ENCODE assay signal across 8 mouse cellular contexts in genomic region chr11:77685383-77686265, GRCm38 (mm10). TPM values are rescaled to one million over a fixed set of nuclear protein-coding genes. Genes with fewer than 3 reads are reported as not detected.
A peak's percentile ranks its signal among the peaks of the same experiment; 100 is the strongest.
DNase-seq lines count a peak whose midpoint lies in the region; ATAC-seq and TF ChIP-seq lines count a peak whose summit lies in the region.

Gene Nufip2 (plus strand): TSS chr11:77686155.

- no peaks in the 10 kb centered on the region for H3K27me3 ChIP-seq in ES-Bruce4 (ENCODE audit: control insufficient read depth, insufficient read depth, low read length, poor library complexity, severe bottlenecking)
- no peaks in the 10 kb centered on the region for H3K27me3 ChIP-seq in forebrain, embryonic 13.5 days
- H3K27me3 ChIP-seq in liver, postnatal 0 days (ENCODE audit: insufficient read depth, low read length) = no peaks in the 10 kb centered on the region
- H3K27me3 ChIP-seq in neural tube, embryonic 14.5 days (ENCODE audit: control insufficient read depth, insufficient read depth, low read length) = peaks cover 5% of the 10 kb centered on the region; the same call in 1 of the 2 replicates

- H3K4me2 ChIP-seq in forebrain, embryonic 13.5 days = peak within 1 kb of the TSS; percentile 75
- peak within 1 kb of the TSS; percentile 86 for H3K4me2 ChIP-seq in liver, postnatal 0 days (ENCODE audit: low read depth, low read length)
- peak within 1 kb of the TSS; percentile 76 for H3K4me2 ChIP-seq in neural tube, embryonic 14.5 days (ENCODE audit: low read depth, low read length)

- peak; percentile 99 for TF ChIP-seq POLR2A in ES-Bruce4 (IDR thresholded peaks at IDR 0.05; ENCODE audit: insufficient read depth, low read length)

- no peak for TF ChIP-seq CTCF in ES-Bruce4 (IDR thresholded peaks at IDR 0.05; ENCODE audit: low read depth, low read length)
- no peak for TF ChIP-seq CTCF in liver, postnatal 0 days (IDR thresholded peaks at IDR 0.05; ENCODE audit: low read depth)

- peaks cover 13% of the 10 kb centered on the region for H3K36me3 ChIP-seq in ES-Bruce4 (ENCODE audit: control insufficient read depth, insufficient read depth, low read length, poor library complexity, severe bottlenecking)
- peaks cover 4% of the 10 kb centered on the region; the same call in 1 of the 2 replicates for H3K36me3 ChIP-seq in forebrain, embryonic 13.5 days (ENCODE audit: poor library complexity, severe bottlenecking)
- H3K36me3 ChIP-seq in liver, postnatal 0 days (replicated peaks; ENCODE audit: insufficient read depth, low read length) = no peaks in the 10 kb centered on the region
- no peaks in the 10 kb centered on the region for H3K36me3 ChIP-seq in neural tube, embryonic 14.5 days (ENCODE audit: control insufficient read depth, insufficient read depth, low read length)

- peak within 1 kb of the TSS; percentile 94 for H3K27ac ChIP-seq in ES-Bruce4 (ENCODE audit: insufficient read depth, low read length)
- H3K27ac ChIP-seq in forebrain, embryonic 13.5 days = peak within 1 kb of the TSS; percentile 98
- H3K27ac ChIP-seq in liver, postnatal 0 days (ENCODE audit: low read depth) = peak within 1 kb of the TSS; percentile 95
- H3K27ac ChIP-seq in neural tube, embryonic 14.5 days (ENCODE audit: low read depth, low read length) = peak within 1 kb of the TSS; percentile 97

- H3K9me3 ChIP-seq in ES-Bruce4 (replicated peaks; ENCODE audit: control insufficient read depth, insufficient read depth, low read length, poor library complexity, severe bottlenecking) = no peaks in the 10 kb centered on the region
- no peaks in the 10 kb centered on the region for H3K9me3 ChIP-seq in forebrain, embryonic 13.5 days (replicated peaks)
- H3K9me3 ChIP-seq in liver, postnatal 0 days (ENCODE audit: low read length) = no peaks in the 10 kb centered on the region
- no peaks in the 10 kb centered on the region for H3K9me3 ChIP-seq in neural tube, embryonic 14.5 days (ENCODE audit: control insufficient read depth, low read length)

- intact Hi-C loops in heart, postnatal 10 days (cut with DNase I) = no loop called here

- peak within 1 kb of the TSS; percentile 94 for H3K4me3 ChIP-seq in ES-Bruce4 (ENCODE audit: low read depth, low read length)
- peak within 1 kb of the TSS; percentile 98 for H3K4me3 ChIP-seq in forebrain, embryonic 13.5 days
- H3K4me3 ChIP-seq in liver, postnatal 0 days (ENCODE audit: low read depth, low read length) = peak within 1 kb of the TSS; percentile 93
- peak within 1 kb of the TSS; percentile 97 for H3K4me3 ChIP-seq in neural tube, embryonic 14.5 days (ENCODE audit: low read depth, low read length)

- no peak for TF ChIP-seq EP300 in ES-Bruce4 (IDR thresholded peaks at IDR 0.05; ENCODE audit: insufficient read depth, low read depth, low read length)
- no peak for TF ChIP-seq EP300 in liver, postnatal 0 days (IDR thresholded peaks at IDR 0.05; ENCODE audit: low read depth)

- ATAC-seq in cerebellum, adult (ENCODE audit: insufficient number of reproducible peaks, low FRiP score, low TSS enrichment) = peak; percentile 98
- peak; percentile 98 for ATAC-seq in forebrain, embryonic 13.5 days
- ATAC-seq in liver, postnatal 0 days = peak; percentile 95
- ATAC-seq in neural tube, embryonic 14.5 days (ENCODE audit: low read depth) = peak; percentile 98

- DNase-seq in heart, postnatal 10 days = peak; percentile 100
- DNase-seq in large intestine, adult 2 months (ENCODE audit: low read depth, low spot score) = peak; percentile 93
- peak; percentile 99 for DNase-seq in liver, postnatal 0 days
- DNase-seq in testis, postnatal 10 days (ENCODE audit: low spot score) = peak; percentile 98

- peaks cover 2% of the 10 kb centered on the region for H3K4me1 ChIP-seq in ES-Bruce4 (ENCODE audit: control insufficient read depth, insufficient read depth, low read length)
- peaks cover 17% of the 10 kb centered on the region for H3K4me1 ChIP-seq in forebrain, embryonic 13.5 days
- H3K4me1 ChIP-seq in liver, postnatal 0 days (ENCODE audit: insufficient read depth) = peaks cover 5% of the 10 kb centered on the region; the same call in 1 of the 2 replicates
- peaks cover 7% of the 10 kb centered on the region for H3K4me1 ChIP-seq in neural tube, embryonic 14.5 days (ENCODE audit: control insufficient read depth, insufficient read depth, low read length)

- peak within 1 kb of the TSS; percentile 98 for H3K9ac ChIP-seq in ES-Bruce4 (ENCODE audit: low read depth, poor library complexity, severe bottlenecking)
- H3K9ac ChIP-seq in forebrain, embryonic 13.5 days = peak within 1 kb of the TSS; percentile 98
- H3K9ac ChIP-seq in liver, postnatal 0 days (replicated peaks) = peak within 1 kb of the TSS; percentile 99
- peak within 1 kb of the TSS; percentile 94 for H3K9ac ChIP-seq in neural tube, embryonic 14.5 days (replicated peaks; ENCODE audit: low read depth, low read length)

- WGBS in forebrain, embryonic 13.5 days = under 1% methylated on average over 38 of the region's 38 CpGs
- WGBS in large intestine, adult 2 months = under 1% methylated on average over 38 of the region's 38 CpGs
- under 1% methylated on average over 37 of the region's 38 CpGs for WGBS in liver, postnatal 0 days (ENCODE audit: insufficient replicate concordance)
- WGBS in neural tube, embryonic 14.5 days = 3% methylated on average over 38 of the region's 38 CpGs

RNA-seq across cellular contexts. Expression of gene Nufip2, which starts in this region (rescaled TPM):
- polyA plus RNA-seq in ES-Bruce4 (2011; ENCODE audit: insufficient read depth, insufficient read length, low read depth, missing spikeins) = 133 and 139 TPM in 2 replicates
- 4.3 and 5.0 TPM in 2 replicates for polyA plus RNA-seq in forebrain, embryonic 13.5 days (2015; fragmentation: Nextera tagmentation; extraction: Ambion mirVana)
- total RNA-seq in heart, postnatal 10 days (2021) = 10 to 100 TPM; 60.1 to 63.1 TPM
- polyA plus RNA-seq in large intestine, adult 2 months (2012; rRNA removed) = 5.4 and 12.3 TPM in 2 replicates
- polyA plus RNA-seq in liver, postnatal 0 days (2015; fragmentation: Nextera tagmentation; extraction: Ambion mirVana) = 2.0 and 2.4 TPM in 2 replicates
- 4.4 and 7.3 TPM in 2 replicates for polyA plus RNA-seq in neural tube, embryonic 14.5 days (2014; fragmentation: Nextera tagmentation; extraction: Ambion mirVana)

Comparison
In these comparisons a context has a peak if more than half of its experiments do, and no peak if none do; other contexts are left out.
1. Peak in every context shown above with its lines: DNase-seq, ATAC-seq, H3K4me3 ChIP-seq and H3K27ac ChIP-seq.
2. RNA of gene Nufip2 (polyA plus RNA-seq): 133 to 139 TPM in ES-Bruce4; 4.4 to 7.3 TPM in neural tube, embryonic 14.5 days, 5.4 to 12.3 TPM in large intestine, adult 2 months, 4.3 to 5.0 TPM in forebrain, embryonic 13.5 days and 2.0 to 2.4 TPM in liver, postnatal 0 days; every median in the first group is over 10 times any median in the second.